Mouse (Mus musculus) kidney, postnatal 10 days (tissue): ENCODE measurements at regions not wholly inside any gene's neighbourhood (a gene's known extent, or its start where the extent isn't known, plus 50 kb on each side); places are given as distances from the start of the nearest gene placed in this dataset.

Experiments
- DNase-seq: peaks from one replicate; pipeline ENCODE4 v3.0.0; 2021; ENCODE audit warnings: mixed read lengths

DNA sequence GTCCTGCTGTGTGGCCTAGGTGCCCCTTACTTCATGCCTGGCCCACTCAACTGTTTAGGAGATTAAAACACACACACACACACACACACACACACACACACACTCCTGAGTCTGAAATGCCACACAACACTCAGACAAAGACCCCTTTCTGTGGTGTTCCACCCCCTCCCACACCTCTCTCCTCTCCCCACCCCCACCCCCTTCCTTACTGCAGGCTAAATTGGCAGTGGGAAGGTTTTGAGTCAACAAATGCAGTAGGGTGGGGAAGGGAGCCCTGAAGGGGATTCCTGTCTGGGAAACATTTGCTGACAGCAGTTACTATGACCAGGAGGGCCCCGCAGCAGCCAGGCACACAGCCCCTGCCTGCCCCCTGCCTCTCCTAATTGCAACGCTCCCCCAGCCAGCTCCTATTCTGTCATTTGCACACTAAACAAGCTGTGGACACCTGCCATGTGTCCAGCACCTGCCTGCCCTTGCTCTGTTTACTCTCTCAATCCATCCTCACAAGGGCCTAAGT, 69.5 kb downstream of the Ephb3 start:
- peak; percentile 47 for DNase-seq

DNA sequence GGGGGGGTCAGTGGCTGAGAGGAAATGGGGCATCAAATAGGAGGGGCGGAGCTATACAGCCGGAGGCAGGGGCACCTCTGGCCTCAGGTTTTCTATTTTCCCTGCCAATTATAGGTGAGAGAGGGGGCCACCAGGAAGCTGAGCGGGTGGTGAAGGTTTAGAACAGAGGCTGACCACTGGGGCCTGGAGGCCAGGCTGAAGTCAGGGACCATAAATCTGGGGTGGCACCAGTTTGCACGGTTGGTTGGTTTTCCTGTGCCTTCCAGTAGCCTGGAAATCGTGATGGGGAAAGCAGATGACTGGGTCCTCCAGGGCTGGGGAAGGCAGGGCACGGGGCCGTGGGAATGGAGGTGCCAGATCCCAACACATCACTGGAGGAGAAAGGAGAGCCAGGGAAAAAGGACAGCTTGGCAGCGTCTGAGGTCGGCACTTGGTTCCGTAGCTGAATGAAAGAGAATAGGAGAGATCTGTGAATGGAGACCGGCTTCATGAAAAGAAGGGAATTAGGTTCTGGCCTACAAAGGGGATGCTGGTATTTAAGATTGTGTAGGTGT, 73.3 kb downstream of the Ephb3 start:
- peak; percentile 37 for DNase-seq

DNA sequence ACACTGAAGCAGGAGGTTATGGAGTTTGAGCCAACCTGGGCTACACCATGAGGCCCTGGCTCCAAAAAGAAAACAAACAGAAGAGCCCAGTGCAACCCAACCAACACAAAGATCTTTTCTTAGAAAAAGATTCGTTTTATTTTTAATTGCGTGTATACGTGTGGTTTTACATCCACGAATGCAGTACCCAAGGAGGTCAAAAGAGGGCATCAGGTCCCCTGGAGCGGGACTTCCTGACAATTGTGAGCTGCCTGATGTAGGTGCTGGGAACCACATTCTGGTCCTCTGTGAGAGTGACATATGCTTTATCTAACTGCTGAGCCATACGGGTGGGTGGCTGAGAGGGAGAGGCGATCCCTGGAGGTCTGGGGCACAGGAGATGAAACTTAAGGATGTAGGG, 73.8 kb downstream of the Ephb3 start:
- no peak for DNase-seq

DNA sequence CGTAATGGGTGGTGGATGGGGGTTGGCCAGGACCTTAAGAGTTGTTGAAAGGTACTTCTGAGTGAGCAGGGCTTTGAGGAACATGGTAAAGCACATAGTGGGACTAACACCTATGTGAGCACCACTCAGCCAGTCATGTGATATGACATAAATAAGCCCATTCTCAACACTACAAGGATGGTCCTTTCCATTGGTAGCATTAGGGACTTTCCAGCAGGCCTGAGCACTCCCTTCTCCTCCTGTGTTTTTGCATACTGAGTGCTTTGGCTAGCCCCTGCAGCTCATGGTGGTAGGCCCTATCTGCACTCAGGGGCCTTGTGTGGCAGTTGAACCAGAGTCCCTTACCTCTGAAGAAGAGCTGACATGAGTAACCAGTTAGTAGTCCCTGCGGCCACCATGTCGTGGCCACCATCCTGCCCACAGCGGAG, 75.7 kb downstream of the Ephb3 start:
- no peak for DNase-seq

DNA sequence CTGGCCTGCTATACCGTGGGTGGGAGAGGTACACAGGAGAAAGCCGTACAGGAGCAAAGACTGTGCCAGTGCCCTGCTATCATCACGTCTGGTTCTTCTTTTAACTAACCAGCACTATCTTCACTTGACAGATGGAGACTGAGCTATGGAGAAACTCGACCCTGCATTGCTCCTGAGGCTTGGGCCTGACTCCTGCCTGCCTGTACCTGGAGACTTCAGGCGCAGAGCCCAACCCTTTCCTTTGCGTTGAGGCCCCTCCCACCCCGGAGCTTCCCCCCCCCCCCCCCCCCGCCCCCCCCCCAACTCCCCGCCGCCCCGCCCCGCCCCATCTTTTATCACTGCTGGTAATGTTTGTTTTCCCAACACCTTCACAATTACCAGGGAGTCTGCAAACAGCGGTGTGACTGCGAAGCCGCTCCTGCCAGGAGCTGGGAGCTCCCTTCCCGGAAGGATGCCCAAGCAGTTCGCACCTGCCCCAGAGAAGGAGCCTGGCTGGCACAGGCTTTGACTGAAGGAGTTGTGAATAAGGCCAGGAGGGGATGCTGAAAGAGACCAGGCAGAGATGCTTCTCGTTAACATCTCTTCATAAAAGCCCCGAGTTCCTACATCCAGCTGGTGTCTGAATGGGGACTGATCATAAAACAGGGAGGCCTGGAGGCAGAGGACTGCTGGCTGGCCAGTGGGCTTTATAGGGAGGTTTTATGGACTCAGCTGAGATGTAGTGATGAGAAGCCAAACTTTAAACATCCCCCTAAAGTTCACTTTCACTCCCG, 77.6 kb downstream of the Ephb3 start:
- no peak for DNase-seq

DNA sequence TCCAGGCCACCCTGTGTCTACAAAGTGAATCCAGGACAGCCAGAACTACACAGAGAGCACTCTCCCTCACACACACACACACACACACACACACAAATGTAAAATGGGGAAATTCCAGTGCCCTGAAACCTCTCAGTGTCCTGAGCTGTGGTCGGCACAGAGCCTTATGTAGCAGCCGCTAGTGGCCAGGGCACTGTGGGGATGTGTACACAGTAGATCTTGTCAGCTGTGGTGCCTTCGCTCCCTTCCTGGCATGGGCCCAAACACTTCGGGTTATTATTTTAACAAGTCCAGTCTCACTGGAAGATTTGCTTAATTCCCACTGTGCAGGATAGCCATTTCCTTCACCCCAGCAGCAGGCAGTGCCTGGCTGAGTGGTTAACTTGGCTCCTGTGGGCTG, 81.5 kb downstream of the Ephb3 start:
- DNase-seq, result peak; percentile 73

DNA sequence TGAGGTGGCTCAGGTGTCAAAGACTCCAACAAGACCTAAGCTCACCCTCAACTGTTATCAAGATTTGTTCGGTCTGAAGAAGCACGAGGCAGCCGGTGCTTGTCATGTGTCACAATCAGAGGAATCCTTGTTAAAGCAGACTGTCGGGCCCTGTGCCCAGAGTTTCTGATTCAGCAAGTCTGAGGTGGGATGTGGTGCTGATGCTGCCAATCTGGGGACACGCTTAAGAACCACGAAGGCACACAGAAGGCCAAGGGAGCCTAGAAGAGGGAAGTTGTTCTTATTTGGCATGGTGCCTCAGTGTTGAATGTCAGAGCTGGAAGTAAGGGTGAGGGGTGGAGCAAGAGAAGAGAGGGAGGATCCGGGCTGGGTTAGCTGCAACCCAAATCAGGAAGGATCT, 85.0 kb downstream of the Ephb3 start:
- DNase-seq, result peak; percentile 43

DNA sequence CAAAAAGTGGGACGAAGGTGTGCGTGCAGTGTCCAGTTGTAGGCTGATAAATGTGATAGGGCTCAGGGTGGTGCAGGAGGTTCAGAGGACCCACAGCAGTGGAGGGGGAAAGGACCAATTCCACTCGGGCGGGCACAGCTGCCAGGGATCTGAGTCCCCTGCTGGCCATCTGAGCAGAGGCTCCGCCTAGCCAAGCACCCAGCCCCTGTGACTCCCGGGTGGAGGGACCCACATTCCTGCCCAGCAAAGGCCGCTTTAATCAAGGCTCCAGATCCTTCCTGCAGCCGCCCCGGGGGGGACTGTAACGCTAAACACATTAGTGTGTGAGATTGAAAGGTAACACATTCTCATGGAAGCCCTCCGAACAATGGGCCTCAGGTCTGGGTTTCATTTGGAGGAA, 88.5 kb downstream of the Ephb3 start:
- DNase-seq, result peak; percentile 43

DNA sequence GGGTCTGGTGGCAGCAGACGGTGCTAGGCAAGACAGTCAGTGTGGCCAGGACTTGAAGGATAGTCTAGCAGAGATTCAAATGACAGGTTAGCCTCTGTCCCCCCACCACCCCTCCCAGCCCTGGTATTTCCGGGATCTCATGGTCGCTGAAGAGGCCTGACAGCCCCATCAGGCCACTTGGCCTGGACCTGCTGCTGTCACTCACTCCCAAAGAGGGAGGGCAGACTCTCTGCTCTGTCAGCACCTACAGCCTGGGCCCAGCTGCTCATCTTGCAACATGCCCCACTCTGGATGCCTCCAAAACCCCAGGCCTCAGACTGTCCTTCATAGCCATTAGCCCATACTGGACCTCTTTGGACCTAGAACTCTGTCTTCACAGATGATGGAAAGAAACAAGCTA, 89.0 kb downstream of the Ephb3 start:
- DNase-seq, result no peak

DNA sequence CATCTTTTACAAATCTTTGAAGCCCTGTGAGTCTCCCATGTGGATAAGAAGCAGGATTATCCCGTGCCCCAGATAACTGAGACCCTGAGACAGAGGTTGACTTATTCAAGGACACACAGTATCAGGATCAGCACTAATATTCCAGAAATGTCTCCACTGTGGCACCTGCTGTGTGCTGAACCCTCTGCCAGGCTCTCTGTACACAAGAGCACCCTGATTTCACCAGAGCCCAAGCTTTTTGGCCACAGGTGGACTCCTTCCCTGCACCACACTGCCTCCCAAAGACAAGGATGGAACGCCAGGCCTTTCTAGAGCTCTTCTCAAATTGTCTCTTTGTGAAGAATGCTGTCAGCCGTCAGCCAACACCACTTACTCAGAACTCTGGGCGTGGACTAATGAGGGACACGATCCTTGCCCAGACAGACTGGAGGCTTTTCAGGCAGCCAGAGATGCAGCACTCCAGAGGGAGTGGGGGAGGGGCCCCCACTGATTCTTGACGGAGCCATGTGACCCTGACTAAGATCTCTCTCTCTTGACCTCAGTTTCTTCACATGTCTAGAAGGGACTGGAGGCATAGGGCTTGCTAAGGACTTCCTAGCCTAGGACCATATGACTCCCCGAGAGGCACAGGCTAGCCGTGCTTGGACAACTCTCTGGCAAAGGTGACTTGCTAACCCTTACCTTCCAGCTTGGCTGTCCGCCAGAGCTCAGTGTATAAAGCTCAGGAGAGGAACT, 90.3 kb downstream of the Ephb3 start:
- DNase-seq, result peak; percentile 70

DNA sequence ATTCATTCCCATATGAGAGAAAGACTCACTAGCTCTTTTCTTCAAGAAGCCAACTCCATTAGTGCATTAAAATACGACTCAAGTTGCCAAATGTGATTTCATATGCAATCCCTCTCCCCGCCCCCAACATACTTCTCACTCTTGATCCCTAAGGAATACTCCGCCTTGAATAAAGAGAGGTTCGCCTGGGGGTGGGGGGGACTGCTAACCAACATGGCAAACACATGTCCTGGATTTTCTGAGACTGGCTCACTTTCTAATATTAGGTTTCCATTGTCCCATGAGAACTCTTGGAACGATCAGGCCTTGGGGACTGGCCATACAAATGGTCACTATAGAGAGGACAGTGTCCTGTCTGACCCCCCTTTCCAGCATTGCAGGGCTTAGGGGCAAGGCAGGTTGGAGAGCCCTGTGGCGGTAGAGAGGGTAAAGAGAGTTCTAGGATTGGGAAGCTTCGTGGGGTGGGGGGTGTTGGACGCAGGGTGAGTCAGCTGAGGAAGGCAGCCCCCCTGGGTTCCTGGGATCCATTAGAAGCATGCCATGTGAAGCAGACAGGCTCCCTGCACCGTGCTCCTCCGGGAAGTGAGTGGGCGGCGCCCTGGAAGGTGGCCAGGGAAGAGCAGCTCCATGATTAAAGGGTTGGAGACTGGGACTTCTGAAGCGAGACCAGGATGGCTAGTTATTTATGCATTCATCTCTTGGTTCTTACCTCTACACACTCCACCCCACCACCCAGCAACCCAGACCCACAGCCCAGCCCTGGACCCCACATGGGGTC, 91.6 kb downstream of the Ephb3 start:
- DNase-seq, result peak; percentile 58

DNA sequence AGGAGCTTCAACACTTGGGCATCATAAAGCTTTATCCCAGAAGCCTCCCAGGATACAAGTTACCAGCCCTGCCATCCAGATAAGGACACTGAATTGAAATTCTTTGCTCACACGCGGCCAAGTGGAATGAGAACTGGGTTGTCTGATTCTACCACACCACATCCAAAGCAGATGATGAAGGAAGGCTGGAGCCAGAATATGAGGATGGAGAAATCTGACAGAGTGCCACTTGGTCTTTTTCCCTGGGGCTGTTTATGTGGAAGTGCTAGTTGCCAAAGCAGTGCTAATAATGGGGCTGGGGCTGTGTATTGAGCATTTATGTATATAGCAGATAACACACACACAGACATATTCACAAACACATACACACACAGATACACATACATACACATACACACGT, 92.2 kb downstream of the Ephb3 start:
- DNase-seq, result no peak

DNA sequence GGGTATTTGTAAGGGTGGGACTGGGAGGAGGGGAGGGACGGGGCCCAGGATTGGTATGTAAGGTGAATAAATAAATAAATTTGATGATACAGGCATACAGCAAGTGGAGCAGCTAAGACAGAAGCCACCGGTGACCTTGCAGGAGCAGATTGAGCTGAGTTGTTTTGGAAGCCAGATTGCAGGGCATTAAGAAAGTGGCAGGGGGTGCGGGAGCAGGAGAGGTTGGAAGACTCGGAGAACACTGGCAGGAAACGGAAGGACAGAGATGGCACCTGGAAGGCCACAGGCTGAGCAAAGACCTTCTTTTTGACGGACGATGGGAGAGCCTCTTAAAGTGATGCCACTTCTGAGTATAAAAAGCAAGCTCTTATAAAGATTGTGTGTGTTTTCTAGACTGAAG, 94.3 kb downstream of the Ephb3 start:
- DNase-seq, result no peak

DNA sequence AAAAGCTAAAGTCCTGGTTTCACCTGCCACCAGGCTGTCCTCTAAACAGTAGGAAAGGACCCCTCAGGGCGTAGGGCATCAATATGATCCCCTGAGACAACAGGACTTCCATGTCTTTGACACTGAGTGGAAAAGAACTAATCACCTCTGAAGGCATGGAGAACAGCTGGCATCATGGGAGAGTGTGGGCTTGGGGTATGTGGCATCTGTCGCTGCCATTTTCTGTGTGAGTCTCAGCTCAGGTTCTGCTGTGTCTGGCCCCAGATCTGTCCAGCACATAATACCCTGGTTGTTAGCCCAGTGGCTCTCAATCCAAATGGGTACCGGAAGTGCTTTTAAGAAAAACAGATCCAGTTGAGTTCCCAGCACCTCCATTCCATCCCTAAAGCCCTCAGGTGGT, 101.3 kb downstream of the Ephb3 start:
- no peak for DNase-seq

DNA sequence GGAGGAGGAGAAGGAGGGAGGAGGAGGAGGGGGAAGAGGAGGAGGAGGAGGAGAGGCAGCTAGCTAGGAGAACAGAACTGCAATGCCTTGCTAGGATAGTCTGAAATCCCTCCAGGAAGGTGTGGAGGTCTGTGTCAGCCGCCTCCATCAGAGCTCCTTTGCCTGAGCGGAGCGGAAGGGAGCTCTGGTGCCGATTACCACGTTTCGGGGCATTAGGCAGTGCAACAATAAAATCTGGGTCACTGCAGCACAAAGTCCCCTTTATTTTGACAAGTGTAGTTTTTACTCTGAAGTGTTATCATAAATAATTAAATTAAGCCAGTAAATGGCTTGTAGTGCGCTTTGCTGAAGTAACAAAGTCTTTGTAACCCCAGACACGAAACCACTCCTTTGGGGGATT, 104.0 kb downstream of the Ephb3 start:
- no peak for DNase-seq

DNA sequence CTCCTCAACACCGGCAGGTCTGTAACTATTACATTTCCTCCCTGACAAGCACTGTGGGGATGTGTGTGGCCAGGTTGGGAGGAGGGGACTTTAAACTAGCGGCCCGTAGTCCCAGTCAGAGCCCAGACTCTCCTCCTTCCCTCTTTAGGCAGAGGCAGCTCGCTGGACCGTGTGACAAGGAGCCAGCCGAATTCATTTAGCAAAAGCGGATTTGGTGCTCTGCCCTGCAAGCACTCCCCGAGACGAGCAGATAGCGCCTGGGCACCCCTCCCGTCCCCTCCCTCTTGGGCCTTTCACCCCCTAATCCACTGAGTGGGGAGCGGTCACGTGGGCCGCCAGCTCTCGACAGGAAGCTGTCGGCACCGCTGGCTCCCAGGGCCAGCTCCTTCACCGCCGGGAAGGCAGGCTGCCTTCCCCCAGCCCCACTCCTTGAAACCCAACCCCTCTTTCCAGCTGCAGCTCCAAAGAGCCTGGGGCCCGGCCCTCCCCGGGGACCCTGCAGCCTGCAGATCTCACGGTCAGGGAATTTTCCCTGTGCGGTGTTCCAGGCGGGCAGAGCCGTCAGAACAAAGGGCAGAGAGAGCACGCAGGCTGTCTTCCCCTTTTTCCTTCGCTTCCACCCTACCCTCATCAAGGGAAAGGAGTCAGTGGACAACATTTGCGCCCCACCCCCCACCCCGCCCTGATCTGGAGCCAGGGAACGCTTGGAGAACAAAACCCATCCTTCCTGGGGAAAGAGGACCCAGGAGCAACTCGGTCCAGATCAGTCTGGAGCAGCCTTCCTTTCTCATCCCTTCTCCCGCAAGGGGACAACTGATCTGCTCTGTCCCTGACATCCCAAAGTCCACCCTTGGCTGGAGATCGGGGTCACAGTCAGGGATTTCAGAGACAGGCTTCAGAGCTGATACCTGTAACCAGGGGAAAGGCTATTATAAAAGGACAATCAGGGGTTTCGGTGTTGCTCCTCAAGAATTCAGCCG, 106.4 kb downstream of the Ephb3 start:
- peak; percentile 79 for DNase-seq

DNA sequence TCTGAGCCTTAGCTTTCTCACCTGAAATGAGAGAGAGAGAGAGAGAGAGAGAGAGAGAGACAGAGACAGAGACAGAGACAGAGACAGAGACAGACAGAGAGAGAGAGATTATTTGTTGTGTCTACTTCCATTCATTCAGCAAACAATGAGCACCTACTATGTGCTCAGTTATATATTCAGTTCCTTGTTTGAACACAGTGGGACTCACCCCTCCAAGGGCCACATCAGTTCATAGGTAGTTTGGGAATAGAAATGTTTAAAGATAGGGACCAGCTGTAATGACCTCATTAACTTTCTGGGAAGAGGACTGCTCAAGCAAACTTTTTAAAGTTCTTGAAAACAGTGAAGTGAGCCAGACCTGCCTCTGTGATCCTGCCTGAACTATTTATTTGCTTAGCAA, 107.2 kb downstream of the Ephb3 start:
- no peak for DNase-seq

DNA sequence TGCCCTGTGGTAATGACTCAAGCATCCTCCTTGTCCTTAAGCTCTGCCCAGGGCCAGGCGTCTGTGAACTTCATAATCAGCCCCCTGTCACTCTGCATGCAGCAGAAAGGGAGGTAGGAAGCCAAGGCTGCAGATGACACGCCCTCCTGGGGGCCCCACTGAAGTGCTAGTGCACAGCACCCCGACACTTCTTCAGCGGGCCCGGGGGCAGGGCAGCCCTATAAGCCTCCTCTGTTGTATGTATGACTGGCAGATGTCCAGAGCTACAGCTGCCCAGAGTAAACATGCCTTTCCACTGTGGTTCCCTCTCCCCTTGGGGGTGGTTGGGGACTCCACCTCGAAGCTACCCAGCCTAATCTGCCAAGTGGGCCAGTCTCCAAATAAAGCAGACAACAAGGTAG, 107.2 kb upstream of the Vps8 start:
- DNase-seq, result no peak

DNA sequence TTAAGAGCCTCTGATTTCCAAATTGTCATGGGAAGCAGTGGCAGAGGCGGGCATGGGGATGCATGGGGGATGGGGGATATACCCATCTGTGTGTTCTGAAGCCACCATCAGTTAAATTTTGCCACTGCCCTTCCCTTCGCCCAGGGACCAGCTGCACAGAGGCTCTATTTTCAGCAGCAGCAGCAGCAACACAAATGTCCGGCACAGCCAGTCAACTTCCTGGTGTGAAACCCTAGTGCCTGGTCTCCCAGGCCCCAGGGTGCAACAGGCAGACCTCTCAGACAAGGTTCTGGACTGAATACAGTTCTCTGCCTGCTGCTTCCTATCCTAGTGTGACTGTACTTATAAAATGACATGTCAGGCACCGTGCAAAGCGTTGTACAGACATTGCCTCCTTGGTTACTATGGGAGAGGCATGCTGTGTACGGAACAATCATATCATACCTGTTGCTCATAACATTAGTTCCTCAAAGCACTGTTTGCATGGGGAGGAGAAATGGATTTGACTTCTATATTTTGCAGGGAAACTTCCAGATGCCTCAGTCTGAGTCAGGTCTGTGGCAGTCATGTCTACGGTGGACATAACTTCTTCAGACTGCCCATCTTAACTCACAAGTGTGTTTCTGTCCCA, 104.8 kb upstream of the Vps8 start:
- no peak for DNase-seq

DNA sequence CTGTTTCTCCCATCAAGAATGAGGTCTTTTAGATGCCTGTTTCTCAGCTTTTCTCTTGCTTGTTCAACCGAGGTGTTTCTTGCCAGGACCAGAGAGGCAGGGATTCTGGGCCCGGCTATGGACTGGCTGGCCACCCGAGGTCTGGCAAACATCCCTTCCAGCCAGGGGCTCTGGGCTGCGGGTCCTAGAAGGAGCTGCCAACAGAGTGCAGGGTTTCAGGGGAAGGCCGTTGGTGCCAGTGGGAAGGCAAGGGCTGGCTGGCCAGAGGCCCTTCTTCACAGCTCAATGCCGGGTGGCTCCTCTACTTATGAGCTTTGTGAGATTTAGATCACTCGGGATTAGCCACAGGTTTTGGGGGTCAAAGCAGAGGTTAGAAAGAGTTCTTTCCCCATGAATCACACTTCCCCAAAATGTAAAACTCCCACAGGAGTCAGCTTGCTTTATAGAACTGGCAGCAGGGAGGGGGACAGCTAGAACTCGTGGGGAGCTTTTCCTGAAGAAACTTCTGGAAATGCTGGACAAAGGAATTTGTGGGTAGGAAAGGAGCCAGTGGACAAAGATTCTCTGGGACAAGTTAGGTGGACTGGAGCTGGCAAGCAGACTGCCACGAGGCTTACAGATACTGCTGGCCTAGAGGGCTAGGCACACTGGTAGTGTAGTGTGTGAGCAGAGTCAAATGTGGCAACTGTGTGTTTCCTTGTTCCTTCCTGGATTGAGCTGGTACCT, 104.1 kb upstream of the Vps8 start:
- no peak for DNase-seq

DNA sequence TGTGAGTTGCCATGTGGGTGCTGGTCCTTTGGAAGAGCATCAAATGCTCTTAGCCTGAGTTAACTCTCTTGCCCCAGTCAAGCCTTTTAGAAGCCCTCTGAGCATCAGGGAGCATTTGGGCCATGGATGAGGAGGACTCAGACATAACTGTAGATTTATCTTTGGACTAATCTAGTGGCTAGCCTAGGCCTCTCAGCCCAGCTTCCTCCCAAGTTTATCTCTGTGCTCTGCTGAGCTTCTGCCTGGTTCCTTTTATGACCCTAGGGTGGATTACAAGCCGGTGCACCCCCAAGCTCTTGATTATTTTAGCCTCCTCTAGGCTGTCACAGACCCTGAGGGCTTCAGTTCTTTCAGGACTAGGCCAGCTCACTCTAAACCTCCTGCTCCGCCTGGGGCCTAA, 102.6 kb upstream of the Vps8 start:
- DNase-seq, result no peak
